Mouse (Mus musculus): Measurements from ENCODE around the gene Cep135.

Cep135 gene

DNA sequence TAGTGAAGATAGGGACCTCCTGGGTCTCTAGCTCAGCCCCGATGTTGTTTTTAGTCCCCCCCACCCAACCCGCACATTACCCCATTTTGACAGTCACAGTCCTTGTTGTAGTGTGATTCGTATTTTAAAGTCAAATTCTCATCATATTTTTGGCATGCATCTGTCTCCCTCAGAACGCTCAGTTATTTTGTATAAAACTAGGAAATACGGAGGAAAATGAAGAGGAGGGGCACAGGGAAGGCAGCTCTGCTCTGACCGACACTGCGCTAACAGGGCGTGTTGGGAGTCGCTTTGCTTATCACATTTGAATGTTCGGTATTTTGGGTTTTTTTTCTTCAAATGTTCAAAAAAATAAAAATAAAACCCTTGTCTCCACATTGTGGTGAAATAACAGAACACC is 81.7 kb downstream of the Cep135 start:
- in situ Hi-C loops (cut with MboI; ENCODE audit: low pct_unique_long_range_greater_than_20kb in 1 of 2, low sequenced_read_pairs in 2 of 2, unreplicated experiment in 1 of 2) = no loop called here

DNA sequence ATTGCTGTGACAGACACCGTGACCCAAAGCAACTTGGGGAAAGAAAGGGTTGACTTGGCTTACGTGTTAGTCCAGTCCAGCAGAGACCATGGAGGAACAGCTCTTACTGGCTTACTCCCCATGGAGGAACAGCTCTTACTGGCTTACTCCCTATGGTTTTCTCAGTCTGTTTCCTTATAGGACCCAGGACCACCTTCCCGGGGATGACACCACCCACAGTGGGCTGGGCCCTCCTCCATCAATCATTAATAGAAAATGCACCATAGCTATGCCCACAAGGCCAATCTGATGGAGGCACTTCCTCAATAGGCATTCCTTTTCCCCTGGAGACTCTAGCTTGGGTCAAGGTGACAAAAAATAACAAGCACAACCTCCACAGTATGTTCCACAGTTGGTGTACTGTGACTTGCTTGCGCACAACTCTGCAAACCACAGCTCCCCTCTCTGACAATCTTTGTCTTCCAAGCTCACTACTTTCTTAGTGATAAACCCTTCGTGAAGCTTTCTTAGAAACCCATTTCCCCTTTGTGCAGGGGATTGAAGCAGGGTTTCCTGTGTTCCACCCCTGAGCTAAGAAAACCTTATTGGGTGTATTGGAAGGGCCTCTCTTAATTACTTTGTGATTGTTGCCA is 85.6 kb downstream of the Cep135 start:
- in situ Hi-C loops (cut with MboI; ENCODE audit: low pct_unique_long_range_greater_than_20kb in 1 of 2, low sequenced_read_pairs in 2 of 2, unreplicated experiment in 1 of 2) = no loop called here

DNA sequence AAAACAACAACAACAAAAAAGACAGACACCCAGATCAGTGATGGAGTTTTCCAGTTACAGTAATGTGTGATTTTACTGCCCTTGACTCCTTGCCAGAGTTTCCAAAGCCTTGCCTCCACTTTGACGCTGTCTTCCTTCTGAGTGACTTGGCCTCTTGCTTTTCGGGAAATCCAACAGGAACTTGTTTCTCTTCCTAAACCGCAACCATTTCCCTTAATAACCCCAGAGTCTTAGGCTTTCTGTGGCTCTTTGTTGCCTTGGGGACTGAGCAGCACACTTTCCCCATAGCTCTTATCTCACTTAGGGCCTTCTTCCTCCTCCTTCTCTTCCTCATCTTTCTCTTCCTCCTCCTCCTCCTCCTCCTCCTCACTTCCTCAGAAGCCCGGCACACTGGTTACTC is 86.9 kb downstream of the Cep135 start:
- in situ Hi-C loops (cut with MboI; ENCODE audit: low pct_unique_long_range_greater_than_20kb in 1 of 2, low sequenced_read_pairs in 2 of 2, unreplicated experiment in 1 of 2) = no loop called here

DNA sequence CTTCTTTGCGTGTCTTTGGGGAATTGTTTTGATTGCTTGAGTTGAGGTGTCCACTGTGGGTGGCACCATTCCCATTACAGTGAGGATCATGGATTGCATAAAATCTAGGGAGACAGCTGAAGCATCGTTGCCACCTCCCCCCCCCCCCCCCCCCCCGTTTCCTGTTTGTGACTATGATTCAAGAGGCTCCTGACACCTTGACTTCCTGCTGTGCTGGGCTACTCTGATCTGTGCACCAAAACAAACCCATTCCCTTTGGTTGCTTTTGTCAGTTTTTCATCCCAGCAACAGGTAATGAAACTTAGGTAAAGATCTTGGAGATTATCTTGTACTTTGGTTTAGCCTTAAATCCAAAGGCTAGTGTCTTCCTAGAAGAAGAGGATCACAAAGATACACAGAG is 92.5 kb downstream of the Cep135 start:
- in situ Hi-C loops (cut with MboI; ENCODE audit: low pct_unique_long_range_greater_than_20kb in 1 of 2, low sequenced_read_pairs in 2 of 2, unreplicated experiment in 1 of 2) = no loop called here

DNA sequence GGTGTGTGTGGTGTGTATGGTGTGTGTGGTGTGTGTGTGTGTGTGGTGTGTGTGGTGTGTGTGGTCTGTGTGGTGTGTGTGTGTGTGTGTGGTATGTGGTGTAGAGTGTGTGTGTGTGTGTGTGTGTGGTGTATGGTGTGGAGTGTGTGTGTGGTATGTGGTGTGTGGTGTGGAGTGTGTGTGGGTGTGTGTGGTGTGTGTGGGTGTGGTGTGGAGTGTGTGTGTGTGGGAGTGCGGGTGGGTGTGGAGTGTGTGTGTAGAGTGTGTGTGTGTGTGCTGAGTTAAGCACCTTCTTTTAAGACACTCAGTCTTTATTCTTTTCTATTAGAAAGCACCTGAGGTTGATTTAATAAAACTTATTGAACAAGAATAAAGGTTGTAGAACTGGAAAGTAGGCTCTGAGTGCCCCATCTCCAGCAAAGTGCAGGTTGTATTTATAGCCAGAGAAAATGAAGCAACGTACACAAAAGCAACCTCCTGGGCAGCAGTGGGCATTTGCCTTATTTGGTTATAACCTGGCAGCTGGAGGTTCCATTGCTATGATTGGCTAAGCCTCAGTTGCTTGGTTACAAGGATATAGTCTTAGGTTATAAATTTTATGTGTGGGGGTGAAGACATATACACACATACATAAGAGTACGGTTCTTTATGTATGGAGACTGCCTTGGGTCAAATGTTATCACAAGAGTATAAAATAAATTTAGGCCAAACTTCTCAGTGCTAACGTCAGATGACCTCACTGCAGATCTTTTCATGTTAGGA is 93.6 kb downstream of the Cep135 start:
- in situ Hi-C loops (cut with MboI; ENCODE audit: low pct_unique_long_range_greater_than_20kb in 1 of 2, low sequenced_read_pairs in 2 of 2, unreplicated experiment in 1 of 2) = no loop called here

DNA sequence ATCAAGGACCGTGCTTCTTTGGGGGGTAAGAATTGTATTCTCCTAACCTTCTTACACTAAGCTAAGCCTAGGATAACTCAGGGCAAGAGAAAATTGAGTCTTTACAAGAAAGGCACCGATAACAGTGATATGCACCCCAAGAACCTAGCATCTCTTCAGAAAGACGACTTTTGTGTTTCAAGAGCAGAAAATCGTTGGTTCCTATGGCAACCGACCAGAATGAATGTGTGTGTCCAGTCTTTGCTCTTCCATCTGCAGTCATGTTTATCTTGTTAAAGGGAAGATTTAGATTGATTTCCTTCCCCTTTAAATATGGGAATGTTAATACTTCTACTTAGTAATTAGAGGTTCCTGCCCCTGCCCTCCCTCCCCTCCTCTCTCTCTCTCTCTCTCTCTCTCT is 95.0 kb downstream of the Cep135 start:
- in situ Hi-C loops (cut with MboI; ENCODE audit: low pct_unique_long_range_greater_than_20kb in 1 of 2, low sequenced_read_pairs in 2 of 2, unreplicated experiment in 1 of 2) = no loop called here

DNA sequence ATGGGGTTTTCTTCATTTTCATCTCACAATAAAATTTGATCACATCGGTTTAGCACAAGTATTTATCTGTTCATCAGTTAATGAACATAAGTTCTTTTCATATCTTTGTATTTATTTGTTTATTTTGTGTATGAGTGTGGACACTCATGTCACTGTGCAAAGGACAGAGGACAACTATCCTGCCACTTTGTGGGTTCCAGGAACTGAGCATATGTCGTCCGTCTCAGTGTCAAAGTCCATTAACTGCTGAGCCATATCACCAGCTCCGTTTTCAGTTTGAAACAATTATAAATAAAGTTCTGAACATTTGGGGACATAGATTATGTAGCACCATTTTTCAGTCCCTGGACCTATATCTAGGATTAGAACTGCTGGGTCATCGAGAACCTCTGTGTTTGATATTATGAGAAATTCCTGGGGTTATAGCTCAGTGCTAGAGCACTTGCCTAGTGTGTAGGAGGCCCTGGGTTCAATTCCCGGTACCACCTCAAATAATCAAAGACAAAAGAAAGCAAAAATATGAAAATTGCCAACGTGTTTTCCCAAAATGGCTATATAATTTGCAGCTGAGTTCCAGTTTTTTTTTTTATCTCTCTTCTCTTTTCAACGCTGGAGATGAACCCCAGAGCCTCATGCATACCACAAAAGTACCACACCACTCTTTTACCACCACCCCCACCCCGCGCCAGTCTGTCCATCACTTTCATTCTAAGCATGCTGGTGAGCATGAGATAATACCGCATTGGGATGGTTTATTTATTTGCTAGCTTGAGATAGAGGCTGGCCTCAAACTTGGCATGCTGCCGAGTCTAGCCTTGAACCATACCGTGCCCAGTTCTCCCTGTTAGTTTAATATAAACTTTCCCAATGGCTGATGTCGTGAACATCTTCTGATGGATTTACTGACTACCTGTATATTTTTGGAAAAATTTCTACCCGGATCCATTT is 96.4 kb downstream of the Cep135 start:
- in situ Hi-C loops (cut with MboI; ENCODE audit: low pct_unique_long_range_greater_than_20kb in 1 of 2, low sequenced_read_pairs in 2 of 2, unreplicated experiment in 1 of 2) = no loop called here

DNA sequence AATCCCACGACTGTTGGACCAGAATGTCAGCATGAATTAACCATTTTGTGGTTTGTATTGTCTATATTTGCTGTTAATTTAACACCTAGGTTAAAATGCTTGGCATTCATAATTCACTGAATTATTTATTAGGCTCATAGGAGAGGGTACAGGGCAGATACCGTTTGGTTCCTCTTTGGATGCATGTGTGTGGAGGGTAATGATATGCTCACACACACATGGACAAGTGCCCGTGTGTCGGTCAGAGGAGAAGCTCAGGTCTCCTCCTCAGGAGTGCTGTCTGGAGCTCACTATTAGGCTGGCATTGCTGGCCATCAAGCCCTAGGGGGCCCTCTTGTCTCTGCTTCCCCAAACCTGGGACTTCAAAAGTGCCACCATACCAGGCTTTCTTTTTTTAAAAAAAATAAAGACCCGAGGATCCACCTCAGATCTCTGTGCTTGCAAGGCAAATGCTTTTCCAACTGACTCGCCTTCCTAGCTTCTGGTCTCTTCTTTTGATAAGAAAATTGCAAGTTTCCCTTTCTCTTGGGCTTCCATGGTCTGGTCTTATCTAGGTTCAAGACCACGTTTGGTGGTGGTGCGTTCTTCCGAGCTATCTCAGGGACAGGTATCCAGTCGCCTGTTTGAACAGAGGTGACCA is 99.6 kb downstream of the Cep135 start:
- in situ Hi-C loops (cut with MboI; ENCODE audit: low pct_unique_long_range_greater_than_20kb in 1 of 2, low sequenced_read_pairs in 2 of 2, unreplicated experiment in 1 of 2) = no loop called here

DNA sequence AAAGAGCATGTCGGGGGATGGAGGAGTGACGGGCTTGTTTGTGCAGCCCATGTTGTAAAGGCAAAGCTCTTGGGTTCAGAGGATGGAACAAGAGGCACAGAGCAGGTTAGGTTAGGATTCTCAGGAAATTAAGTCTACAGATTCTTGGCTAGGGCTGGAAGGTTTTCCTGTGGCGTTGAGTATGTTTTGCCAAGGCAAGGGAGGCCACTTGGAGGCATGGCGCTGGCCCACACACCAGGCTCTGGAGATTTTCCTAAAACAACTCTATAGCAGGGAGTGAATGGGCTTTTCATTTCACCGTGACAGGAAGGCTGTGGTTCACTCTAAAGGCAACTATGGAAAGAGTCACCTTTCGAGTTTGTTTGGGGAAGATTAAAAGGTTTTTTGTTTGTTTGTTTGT is 100.1 kb downstream of the Cep135 start:
- in situ Hi-C loops (cut with MboI; ENCODE audit: low pct_unique_long_range_greater_than_20kb in 1 of 2, low sequenced_read_pairs in 2 of 2, unreplicated experiment in 1 of 2) = no loop called here

DNA sequence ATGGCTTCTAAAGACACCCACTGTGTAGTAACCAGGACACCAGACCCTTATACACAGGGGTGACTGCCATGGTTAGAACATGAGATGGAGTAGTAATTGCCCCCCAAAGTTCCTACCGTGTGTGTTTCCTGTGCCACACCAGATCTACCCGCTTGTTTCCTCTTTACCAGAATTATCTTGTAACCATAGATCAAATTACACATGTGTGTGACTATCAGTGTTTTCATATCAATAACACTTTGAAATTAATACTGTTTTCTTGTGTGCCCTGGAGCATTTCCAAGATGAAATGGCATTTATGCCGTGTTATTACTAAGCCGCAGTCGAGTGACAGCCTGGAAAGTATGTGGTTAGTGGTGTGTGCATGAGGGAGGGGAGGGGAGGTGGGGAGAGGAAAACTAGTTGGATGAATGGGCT is 101.7 kb downstream of the Cep135 start:
- in situ Hi-C loops (cut with MboI; ENCODE audit: low pct_unique_long_range_greater_than_20kb in 1 of 2, low sequenced_read_pairs in 2 of 2, unreplicated experiment in 1 of 2) = no loop called here

DNA sequence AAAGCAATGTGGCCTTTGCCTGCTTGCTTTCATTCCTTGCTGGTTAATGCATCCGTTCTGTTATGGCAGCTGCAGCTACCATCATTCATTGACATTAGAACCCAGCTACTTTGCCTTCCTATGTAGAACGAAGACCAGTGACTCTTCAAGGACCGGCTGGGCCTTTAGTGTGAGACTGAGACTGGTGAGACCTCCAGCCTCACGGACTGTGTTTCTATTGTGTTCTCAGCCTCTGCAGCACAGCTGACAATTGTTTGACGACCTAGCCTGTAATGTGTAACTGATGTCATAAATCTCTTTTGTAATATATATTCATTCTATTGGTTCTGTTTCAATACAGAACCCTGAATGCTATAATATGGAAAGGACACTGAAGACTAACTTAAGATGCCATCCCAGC is 102.8 kb downstream of the Cep135 start:
- in situ Hi-C loops (cut with MboI; ENCODE audit: low pct_unique_long_range_greater_than_20kb in 1 of 2, low sequenced_read_pairs in 2 of 2, unreplicated experiment in 1 of 2) = no loop called here

DNA sequence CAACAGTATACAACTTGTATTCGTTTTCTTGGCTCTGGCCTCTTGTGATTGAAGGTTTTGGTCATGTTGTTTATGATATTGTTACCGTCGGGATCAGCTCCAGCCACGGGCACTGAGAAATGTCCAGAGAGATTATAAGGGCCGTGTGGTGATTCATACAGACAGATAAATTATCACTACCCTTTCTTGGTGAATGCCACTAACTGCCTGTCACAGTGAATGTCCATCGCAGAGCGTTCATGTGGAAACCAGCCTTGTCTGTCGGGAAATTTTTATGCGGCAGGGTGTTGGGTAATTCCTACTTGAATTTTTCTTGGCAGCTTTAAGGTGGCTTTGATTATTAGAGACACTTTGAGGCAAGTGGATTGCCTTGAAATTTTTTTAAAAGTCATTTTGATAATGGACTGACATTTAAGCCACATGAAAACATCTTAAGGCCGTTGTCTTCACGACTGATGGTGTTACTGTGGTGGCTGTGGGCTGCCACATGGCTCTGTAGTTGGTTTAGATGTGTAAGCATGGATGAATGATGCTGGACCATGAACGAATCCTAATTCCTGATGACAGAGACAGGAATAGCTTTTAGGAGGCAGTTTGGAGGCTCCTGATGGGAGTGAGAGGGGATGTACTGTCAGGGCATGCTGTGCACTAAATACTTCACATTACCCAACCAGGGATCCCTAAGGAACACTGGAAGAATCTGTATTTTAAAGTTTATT is 103.4 kb downstream of the Cep135 start:
- in situ Hi-C loops (cut with MboI; ENCODE audit: low pct_unique_long_range_greater_than_20kb in 1 of 2, low sequenced_read_pairs in 2 of 2, unreplicated experiment in 1 of 2) = no loop called here

All from mouse embryonic stem cell (cell line).